Mouse (Mus musculus) midbrain, embryonic 12.5 days (tissue): Measurements from ENCODE around the gene Trcg1. TPM values are rescaled to one million over a fixed set of nuclear protein-coding genes. Genes with fewer than 3 reads are reported as not detected.

ENCODE experiments used
- ATAC-seq: fragments of 200-750 bp; cut with Nextera tagmentation; 2 replicates; pipeline ENCODE4 v1.8.0; 2017; ENCODE audit warnings: low read depth, moderate TSS enrichment, moderate library complexity; ENCODE audit not compliant: low FRiP score
- H3K27ac ChIP-seq: fragments of 300-500 bp; sonication (generic); replicated peaks from 2 replicates; pipeline ENCODE4 v1.5.1; 2016; ENCODE audit warnings: mild to moderate bottlenecking
- H3K27me3 ChIP-seq: fragments of 300-500 bp; sonication (generic); 2 replicates; pipeline ENCODE4 v1.6.1; 2016; ENCODE audit warnings: mild to moderate bottlenecking
- H3K36me3 ChIP-seq: fragments of 300-500 bp; sonication (generic); 2 replicates; pipeline ENCODE4 v1.6.1; 2016
- H3K4me1 ChIP-seq: fragments of 300-500 bp; sonication (generic); 2 replicates; pipeline ENCODE4 v1.6.1; 2016
- H3K4me2 ChIP-seq: fragments of 300-500 bp; sonication (generic); replicated peaks from 2 replicates; pipeline ENCODE4 v1.6.1; 2016; ENCODE audit warnings: mild to moderate bottlenecking, moderate library complexity
- H3K4me3 ChIP-seq: fragments of 300-500 bp; sonication (generic); 2 replicates; pipeline ENCODE4 v1.5.1; 2016; ENCODE audit warnings: mild to moderate bottlenecking
- H3K9ac ChIP-seq: fragments of 300-500 bp; sonication (generic); replicated peaks from 2 replicates; pipeline ENCODE4 v1.6.1; 2016; ENCODE audit warnings: mild to moderate bottlenecking, moderate library complexity
- H3K9me3 ChIP-seq: fragments of 300-500 bp; sonication (generic); 2 replicates; pipeline ENCODE4 v1.6.1; 2016; ENCODE audit warnings: mild to moderate bottlenecking
- WGBS: fragments of 180-500 bp; shearing (Covaris S2); methylation state at CpG from one replicate; pipeline ENCODE4 v1.1.7; 2016; 5-methylcytosine and 5-hydroxymethylcytosine counted together
- polyA plus RNA-seq: library from polyadenylated mRNA; unstranded; fragments of >200 nt; fragmentation: Nextera tagmentation; extraction: Ambion mirVana; gene quantifications from 2 replicates; pipeline ENCODE4 v1.2.1, GENCODE M21; 2016

Gene Trcg1
- polyA plus RNA-seq, 1 experiment from 2014 or later, result not detected

DNA sequence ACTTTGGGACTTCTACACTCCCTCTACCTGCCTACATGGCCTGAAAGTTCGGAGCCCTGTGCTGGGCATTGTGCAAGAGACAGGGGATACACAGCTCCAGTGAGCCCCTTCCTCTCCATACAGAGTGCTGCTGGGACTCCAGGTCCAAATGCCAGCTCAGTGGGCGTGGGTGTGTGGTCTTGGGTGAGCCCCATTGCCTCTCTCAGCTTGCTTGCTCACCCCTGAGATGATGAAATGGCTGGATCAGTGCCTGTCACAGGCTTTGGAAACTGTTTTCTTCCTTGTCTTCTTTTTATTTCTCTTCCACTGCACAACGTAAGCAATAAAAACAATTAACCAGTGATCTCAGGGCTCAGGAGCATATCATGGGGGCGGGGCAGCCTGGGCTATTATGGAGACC is 47.0 kb downstream of the Trcg1 start:
- 81% methylated on average over 4 of the region's 4 CpGs for WGBS
- no peak overlapping the region for H3K9ac ChIP-seq
- no peak overlapping the region for H3K4me3 ChIP-seq
- ATAC-seq, result no peak
- no peaks in the 10 kb centered on the region for H3K9me3 ChIP-seq
- no peak overlapping the region for H3K4me2 ChIP-seq
- H3K27me3 ChIP-seq, result 0 out of 2 replicates have a peak, but pooled peaks cover 2% of the 10 kb centered on the region
- no peaks in the 10 kb centered on the region for H3K36me3 ChIP-seq
- peaks cover 11% of the 10 kb centered on the region for H3K4me1 ChIP-seq
- H3K27ac ChIP-seq, result no peak overlapping the region

DNA sequence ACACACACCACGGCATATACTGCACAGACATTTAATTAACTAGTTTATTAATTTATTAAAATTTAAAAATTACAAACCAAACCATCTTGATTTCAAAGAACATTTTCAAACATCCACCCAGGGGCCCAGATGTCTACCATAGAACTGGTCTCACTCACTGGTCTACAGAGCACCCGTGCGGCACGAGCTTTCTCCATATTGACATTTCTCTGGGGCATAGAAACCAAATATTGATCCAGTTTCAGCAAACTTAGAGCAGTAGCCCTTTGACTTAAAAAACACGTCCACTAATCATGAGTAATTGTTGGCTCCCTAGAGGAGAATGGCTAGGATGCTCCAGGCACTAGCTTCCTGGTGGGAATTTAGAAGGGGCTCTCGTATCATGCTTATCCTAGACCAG is 50.8 kb downstream of the Trcg1 start:
- Histone ChIP-seq H3K9ac (no peak overlapping the region), H3K27me3 (0 out of 2 replicates have a peak, but pooled peaks cover 2% of the 10 kb centered on the region), H3K36me3 (no peaks in the 10 kb centered on the region), H3K4me2 (no peak overlapping the region), H3K4me1 (0 out of 2 replicates have a peak, but pooled peaks cover 3% of the 10 kb centered on the region), H3K9me3 (no peaks in the 10 kb centered on the region), H3K27ac (no peak overlapping the region), H3K4me3 (no peak overlapping the region)
- ATAC-seq, result no peak
- 88% methylated on average over 6 of the region's 6 CpGs for WGBS

DNA sequence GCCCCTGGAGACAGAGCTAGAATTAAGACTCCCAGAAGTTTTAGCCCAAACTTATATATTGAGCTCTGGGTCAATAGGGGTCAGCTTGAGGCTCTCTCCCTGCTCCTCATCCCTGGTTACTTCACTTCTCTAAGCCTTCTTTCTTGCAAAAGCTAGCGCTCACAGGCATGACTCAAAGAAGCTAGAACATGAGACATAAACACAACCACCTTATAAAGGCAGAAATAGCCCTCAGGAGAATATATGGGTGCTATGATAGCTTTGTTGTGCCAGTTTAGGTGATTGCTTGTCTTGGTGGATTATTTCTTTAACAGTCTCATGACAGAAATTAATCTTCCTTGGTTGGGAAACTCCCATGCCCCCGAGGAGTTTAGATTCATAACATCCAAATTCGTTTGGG is 58.5 kb downstream of the Trcg1 start:
- WGBS, result 83% methylated on average over 3 of the region's 3 CpGs
- Histone ChIP-seq H3K4me2 (no peak overlapping the region), H3K36me3 (no peaks in the 10 kb centered on the region), H3K27ac (no peak overlapping the region), H3K4me3 (no peak overlapping the region), H3K27me3 (no peaks in the 10 kb centered on the region), H3K9ac (no peak overlapping the region), H3K9me3 (no peaks in the 10 kb centered on the region), H3K4me1 (no peaks in the 10 kb centered on the region)
- no peak for ATAC-seq

DNA sequence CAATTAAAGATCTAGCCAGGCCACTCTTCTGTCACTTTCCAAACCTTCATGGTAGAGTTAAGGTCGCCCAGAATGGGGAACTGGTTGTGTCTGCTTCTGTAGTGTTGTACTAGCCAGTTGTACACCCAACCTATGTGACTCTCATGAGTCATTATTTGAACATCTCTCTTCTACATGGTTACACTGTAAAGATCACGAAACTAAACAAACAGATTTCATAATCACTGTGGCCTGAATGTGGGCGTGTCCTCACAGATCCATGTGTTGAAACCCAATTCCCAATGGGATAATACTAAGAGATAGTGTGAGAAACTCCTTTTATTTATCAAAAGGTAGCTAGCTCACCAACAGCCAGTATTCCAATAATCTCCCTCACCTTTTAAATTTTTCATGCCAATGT is 59.3 kb downstream of the Trcg1 start:
- H3K4me2 ChIP-seq, result no peak overlapping the region
- no peak overlapping the region for H3K9ac ChIP-seq
- H3K27me3 ChIP-seq, result no peaks in the 10 kb centered on the region
- 85% methylated on average over 3 of the region's 3 CpGs for WGBS
- ATAC-seq, result no peak
- H3K4me3 ChIP-seq, result no peak overlapping the region
- no peaks in the 10 kb centered on the region for H3K9me3 ChIP-seq
- no peaks in the 10 kb centered on the region for H3K36me3 ChIP-seq
- no peaks in the 10 kb centered on the region for H3K4me1 ChIP-seq
- H3K27ac ChIP-seq, result no peak overlapping the region

- Histone ChIP-seq H3K9me3 (no peaks in the 10 kb centered on the region), H3K4me1 (no peaks in the 10 kb centered on the region), H3K4me3 (no peak overlapping the region), H3K9ac (no peak overlapping the region), H3K27me3 (no peaks in the 10 kb centered on the region), H3K4me2 (no peak overlapping the region), H3K36me3 (no peaks in the 10 kb centered on the region), H3K27ac (no peak overlapping the region)
- WGBS, result 64% methylated on average over 8 of the region's 8 CpGs
- ATAC-seq, result no peak
These were observed 59.9 kb downstream of the Trcg1 start for GRCm38 (mm10) chr9:57296277-57296676.

- no peak overlapping the region for H3K4me3 ChIP-seq
- H3K36me3 ChIP-seq, result no peaks in the 10 kb centered on the region
- no peak overlapping the region for H3K27ac ChIP-seq
- no peak for ATAC-seq
- no peaks in the 10 kb centered on the region for H3K9me3 ChIP-seq
- WGBS, result 95% methylated on average over 2 of the region's 2 CpGs
- no peak overlapping the region for H3K4me2 ChIP-seq
- no peaks in the 10 kb centered on the region for H3K27me3 ChIP-seq
- H3K9ac ChIP-seq, result no peak overlapping the region
- no peaks in the 10 kb centered on the region for H3K4me1 ChIP-seq
These were observed 61.6 kb downstream of the Trcg1 start for GRCm38 (mm10) chr9:57297938-57298337.

Other genes starting within 250 kb of the Trcg1 start
- gene Ptpn9, start 241.6 kb upstream of the Trcg1 start, polyA plus RNA-seq, result 31.0 and 32.5 TPM in 2 replicates
- gene Sin3a, start 164.5 kb upstream of the Trcg1 start, polyA plus RNA-seq, result 44.3 and 48.5 TPM in 2 replicates
- gene Man2c1, start 105.9 kb upstream of the Trcg1 start, polyA plus RNA-seq, result 59.9 and 67.6 TPM in 2 replicates
- 8.4 and 8.7 TPM in 2 replicates for gene Neil1, start 88.3 kb upstream of the Trcg1 start, polyA plus RNA-seq
- gene Commd4, start 78.2 kb upstream of the Trcg1 start, polyA plus RNA-seq, result 113 and 117 TPM in 2 replicates
- gene 1700017B05Rik, start 26.1 kb downstream of the Trcg1 start, polyA plus RNA-seq, result 8.7 and 9.7 TPM in 2 replicates
- 21.9 and 23.3 TPM in 2 replicates for gene Ppcdc, start 203.6 kb downstream of the Trcg1 start, polyA plus RNA-seq
- gene Scamp5, start 231.5 kb downstream of the Trcg1 start, polyA plus RNA-seq, result 48.6 and 49.8 TPM in 2 replicates